Mouse (Mus musculus): ENCODE results near the gene Gm6588. TPM values are rescaled to one million over a fixed set of nuclear protein-coding genes. Genes with fewer than 3 reads are reported as not detected.
"Not testable (repeated sequence)": the region's sequence is repeated elsewhere in the genome, so short reads cannot be mapped to it uniquely, and the experiment has no call there.

The Gm6588 gene
- polyA plus RNA-seq (2015; fragmentation: Nextera tagmentation; extraction: Ambion mirVana), result 0.78 and 1.2 TPM in 2 replicates

DNA sequence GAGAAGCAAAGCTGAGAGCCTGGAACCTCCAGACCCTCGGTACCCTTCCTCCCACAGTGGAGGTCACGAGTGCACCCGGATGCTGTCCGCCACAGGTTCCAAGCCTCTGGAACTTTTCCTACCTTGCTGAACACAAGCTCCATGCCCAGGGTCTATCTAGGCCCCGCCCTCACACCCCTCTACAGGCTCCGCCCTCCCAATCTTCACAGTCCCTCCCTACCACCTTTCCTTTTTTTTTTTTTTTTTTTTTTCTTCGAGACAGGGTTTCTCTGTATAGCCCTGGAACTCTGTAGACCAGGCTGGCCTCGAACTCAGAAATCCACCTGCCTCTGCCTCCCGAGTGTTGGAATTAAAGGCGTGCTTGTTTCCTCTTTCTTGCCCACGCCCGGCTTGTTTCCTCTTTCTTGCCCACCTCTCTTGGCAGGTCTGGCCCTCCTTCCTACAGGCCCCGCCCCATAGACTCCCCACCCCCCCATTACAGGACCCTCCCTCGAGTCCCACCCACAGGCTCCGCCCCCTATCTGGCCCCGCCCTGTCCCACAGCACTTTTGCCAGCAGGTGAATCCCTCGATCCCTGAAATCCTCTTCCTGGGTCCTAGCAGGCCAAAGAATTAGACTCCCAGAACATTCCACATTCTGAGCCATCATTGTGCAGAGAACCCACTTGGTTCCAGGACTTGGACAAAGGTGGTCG, at the start of gene Gm6588:
Gene Gm6588, plus strand, starts transcription at position 680 of the 694 bp plus-strand sequence.
- Histone ChIP-seq H3K4me1 (replicated peaks) (no peaks in the 10 kb centered on the region), H3K9me3 (no peaks in the 10 kb centered on the region), H3K4me3 (no peak within 1 kb of the TSS), H3K9ac (no peak within 1 kb of the TSS), H3K4me2 (no peak within 1 kb of the TSS), H3K27ac (no peak within 1 kb of the TSS), H3K36me3 (peaks cover 15% of the 10 kb centered on the region), H3K27me3 (peaks cover 25% of the 10 kb centered on the region)
- 63% methylated on average over 18 of the region's 18 CpGs for WGBS
- no peak for ATAC-seq (ENCODE audit: low FRiP score)

DNA sequence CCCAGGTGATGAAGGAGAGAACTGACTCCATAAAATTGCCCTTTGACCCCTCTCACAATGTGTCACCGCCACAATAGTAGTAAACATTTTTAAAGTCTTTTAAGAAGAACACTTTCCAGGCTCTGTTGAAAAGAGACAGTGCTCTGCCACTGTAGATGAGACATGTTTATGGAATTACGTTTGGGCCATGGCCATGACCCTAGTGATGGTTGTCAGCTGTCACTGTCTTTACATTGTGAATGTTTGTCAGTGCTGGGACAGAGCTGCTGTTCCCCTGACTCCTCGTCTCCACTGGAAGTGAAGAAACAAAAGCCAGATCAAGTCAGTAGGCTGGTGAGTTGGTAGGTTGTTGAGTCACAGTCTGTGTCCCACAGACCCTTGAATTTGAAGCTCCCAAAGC, 46.8 kb upstream of the Gm6588 start:
- Histone ChIP-seq H3K27me3 (no peaks in the 10 kb centered on the region), H3K36me3 (no peaks in the 10 kb centered on the region), H3K4me2 (no peak overlapping the region), H3K4me1 (replicated peaks) (no peaks in the 10 kb centered on the region), H3K27ac (no peak overlapping the region), H3K9me3 (no peaks in the 10 kb centered on the region), H3K4me3 (no peak overlapping the region), H3K9ac (no peak overlapping the region)
- no peak for ATAC-seq (ENCODE audit: low FRiP score)
- WGBS, result 61% methylated on average over 3 of the region's 3 CpGs

DNA sequence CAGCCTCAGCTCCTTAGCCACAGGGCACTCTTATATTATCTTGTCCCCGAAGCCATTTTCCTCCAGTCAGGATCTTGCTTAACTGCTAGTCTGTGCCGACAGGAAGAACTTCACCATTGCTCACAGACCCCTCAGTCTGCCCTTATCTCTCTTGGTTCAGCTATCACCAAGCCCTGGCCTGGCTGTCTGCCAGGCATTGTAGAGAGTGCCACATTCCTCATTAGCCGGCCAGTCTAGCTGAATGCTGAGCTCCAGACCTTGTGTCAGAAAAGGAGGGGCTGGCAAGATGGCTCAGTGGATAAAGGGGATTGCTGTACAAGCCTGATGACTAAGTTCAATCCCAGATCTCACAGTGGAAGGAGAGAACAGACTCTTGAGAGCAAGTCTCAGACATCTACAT, 43.2 kb upstream of the Gm6588 start:
- ATAC-seq (ENCODE audit: low FRiP score), result no peak
- H3K4me1 ChIP-seq (replicated peaks), result peaks cover 16% of the 10 kb centered on the region
- no peak overlapping the region for H3K4me3 ChIP-seq
- H3K9me3 ChIP-seq, result no peaks in the 10 kb centered on the region
- no peak overlapping the region for H3K27ac ChIP-seq
- H3K27me3 ChIP-seq, result no peaks in the 10 kb centered on the region
- 69% methylated on average over 3 of the region's 3 CpGs for WGBS
- no peaks in the 10 kb centered on the region for H3K36me3 ChIP-seq
- no peak overlapping the region for H3K9ac ChIP-seq
- no peak overlapping the region for H3K4me2 ChIP-seq

DNA sequence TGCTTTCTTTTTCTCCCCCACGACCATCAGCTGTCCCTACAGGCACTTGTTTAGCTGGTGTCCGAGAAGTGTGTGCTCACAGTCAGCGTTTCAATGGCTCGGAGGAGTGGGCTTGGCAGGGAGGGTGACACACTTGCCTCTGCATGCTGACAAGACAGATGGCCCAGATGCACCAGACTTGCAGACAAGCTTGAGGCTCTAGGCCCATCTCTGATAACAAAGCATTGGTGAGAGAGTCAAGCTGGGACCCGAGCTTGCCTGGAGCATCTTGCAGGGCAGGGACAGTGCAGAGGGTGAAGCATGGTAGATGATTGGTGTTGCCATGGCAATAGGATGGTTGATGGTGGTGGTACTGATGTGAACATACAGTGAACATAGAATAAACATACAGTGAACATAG, 40.0 kb upstream of the Gm6588 start:
- Histone ChIP-seq H3K4me3 (no peak overlapping the region), H3K9me3 (no peaks in the 10 kb centered on the region; the same call in 1 of the 2 replicates), H3K4me2 (no peak overlapping the region), H3K27me3 (no peaks in the 10 kb centered on the region), H3K36me3 (no peaks in the 10 kb centered on the region), H3K27ac (peak overlapping the region; percentile 75), H3K4me1 (replicated peaks) (peaks cover 34% of the 10 kb centered on the region), H3K9ac (no peak overlapping the region)
- ATAC-seq (ENCODE audit: low FRiP score), result no peak
- WGBS, result 36% methylated on average over 5 of the region's 5 CpGs

DNA sequence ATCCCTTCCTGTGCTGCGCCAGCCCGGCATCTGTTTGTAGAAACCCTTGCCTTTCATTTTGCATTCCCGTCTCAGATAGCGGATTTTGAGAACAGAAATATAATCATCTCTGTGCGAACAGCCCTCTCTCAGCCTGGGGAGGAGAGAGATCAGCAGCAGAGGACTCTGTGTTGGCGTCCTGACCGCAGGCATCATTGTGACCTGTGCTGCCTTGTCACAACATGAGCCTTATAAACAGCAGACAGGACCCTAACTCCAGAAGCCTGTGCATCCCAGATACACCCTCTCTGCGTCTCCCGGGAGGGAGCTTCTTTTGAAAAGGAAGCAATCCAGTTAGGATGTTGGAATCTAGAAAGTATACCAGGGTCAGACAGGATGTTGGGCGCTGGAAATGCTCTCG, 38.2 kb upstream of the Gm6588 start:
- Histone ChIP-seq H3K4me1 (replicated peaks) (peaks cover 41% of the 10 kb centered on the region), H3K9ac (peak overlapping the region; percentile 49; the same call in 1 of the 2 replicates), H3K36me3 (no peaks in the 10 kb centered on the region), H3K27me3 (no peaks in the 10 kb centered on the region), H3K4me3 (no peak overlapping the region), H3K4me2 (peak overlapping the region; percentile 43), H3K9me3 (no peaks in the 10 kb centered on the region; the same call in 1 of the 2 replicates), H3K27ac (peak overlapping the region; percentile 80)
- no peak for ATAC-seq (ENCODE audit: low FRiP score)
- 33% methylated on average over 11 of the region's 11 CpGs for WGBS

DNA sequence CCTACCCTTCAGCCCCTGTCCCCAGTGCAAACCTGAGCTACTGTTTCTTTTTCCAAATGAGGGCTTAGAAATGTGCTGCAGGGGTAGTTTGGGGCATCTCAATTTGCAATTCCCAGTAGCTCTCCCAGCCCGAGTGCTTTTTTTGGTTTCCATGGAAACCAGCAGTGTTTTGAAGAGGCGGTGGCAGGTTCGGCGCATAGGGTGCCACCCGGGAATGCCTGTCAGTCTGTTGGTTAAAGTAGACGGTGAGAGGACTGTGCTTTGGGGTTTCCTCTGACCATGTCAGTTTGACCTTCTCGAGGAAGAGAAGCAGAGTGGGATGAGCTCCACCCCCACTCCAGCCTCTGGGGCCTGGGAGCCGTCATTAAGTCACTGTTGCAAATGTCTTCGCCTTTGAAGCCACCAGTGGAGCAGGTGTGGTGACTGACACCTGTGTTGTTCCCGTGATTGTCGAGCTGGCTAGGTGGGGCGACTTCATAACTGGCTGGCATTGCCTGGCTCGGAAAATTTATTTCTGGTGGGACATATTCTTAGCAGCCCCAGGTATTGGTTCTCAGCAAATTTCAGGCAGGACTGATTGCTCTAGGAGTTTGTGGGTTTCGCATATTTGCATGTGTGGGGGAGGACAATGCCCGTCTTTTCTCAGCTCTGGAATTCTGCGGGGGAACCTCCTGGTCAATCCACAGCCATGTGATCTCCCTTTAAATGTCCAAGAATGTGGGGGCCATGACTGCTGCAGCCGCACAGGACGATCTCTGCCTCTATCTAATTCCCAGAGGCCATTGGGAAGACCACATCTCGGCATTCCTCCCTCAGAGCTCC, 37.5 kb upstream of the Gm6588 start:
- ATAC-seq (ENCODE audit: low FRiP score), result peak; percentile 62
- H3K4me2 ChIP-seq, result peak overlapping the region; percentile 43
- no peak overlapping the region for H3K9ac ChIP-seq
- H3K27me3 ChIP-seq, result no peaks in the 10 kb centered on the region
- no peak overlapping the region for H3K4me3 ChIP-seq
- H3K27ac ChIP-seq, result peak overlapping the region; percentile 80
- no peaks in the 10 kb centered on the region for H3K36me3 ChIP-seq
- H3K4me1 ChIP-seq (replicated peaks), result peaks cover 48% of the 10 kb centered on the region
- 10% methylated on average over 19 of the region's 19 CpGs for WGBS
- no peaks in the 10 kb centered on the region; the same call in 1 of the 2 replicates for H3K9me3 ChIP-seq

DNA sequence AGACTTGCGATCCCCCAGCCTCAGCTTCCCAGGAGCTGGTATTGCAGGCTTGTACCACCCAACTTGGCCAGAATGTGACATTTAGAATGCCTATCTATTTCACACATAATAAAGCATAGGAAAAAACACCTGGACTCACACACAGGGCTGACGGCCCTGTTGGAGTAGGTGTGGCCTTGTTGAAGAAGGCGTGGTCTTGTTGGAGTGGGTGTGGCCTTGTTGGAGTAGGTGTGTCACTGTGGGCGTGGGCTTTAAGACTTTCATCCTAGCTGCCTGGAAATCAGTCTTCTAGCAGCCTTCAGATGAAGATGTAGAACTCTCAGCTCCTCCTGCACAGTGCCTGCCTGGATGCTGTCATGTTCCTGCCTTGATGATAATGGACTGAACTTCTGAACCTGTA, 36.4 kb upstream of the Gm6588 start:
- ATAC-seq (ENCODE audit: low FRiP score); H3K27me3 ChIP-seq; H3K4me2 ChIP-seq; H3K36me3 ChIP-seq; H3K9me3 ChIP-seq; H3K4me3 ChIP-seq; H3K9ac ChIP-seq: not testable (repeated sequence)
- 86% methylated on average over 4 of the region's 4 CpGs for WGBS
- Histone ChIP-seq H3K4me1 (replicated peaks) (peaks cover 55% of the 10 kb centered on the region), H3K27ac (peak overlapping the region; percentile 80; the same call in 1 of the 2 replicates)

DNA sequence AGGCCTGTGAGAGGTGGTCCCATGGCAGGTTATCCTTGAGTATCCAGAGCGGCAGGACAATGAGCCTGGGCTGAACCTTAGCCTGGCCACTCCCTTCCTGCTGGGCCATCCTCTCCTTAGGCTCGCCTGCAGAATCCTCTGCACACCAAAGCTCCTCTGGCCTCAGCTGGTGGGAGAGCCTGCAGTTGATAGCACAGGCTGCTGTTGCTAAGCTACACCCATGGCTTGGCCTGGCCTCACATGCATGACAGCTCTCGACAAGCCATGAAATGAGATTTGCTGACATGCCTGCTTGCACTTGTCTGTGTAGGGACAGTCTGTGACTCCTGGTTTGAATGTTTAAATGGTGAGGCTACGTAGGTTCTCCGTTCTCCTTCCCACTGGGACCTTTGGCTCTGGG, 32.6 kb upstream of the Gm6588 start:
- H3K9ac ChIP-seq, result peak overlapping the region; percentile 39; the same call in 1 of the 2 replicates
- WGBS, result 25% methylated on average over 5 of the region's 5 CpGs
- H3K4me2 ChIP-seq, result no peak overlapping the region
- H3K4me1 ChIP-seq (replicated peaks), result peaks cover 32% of the 10 kb centered on the region
- no peak overlapping the region for H3K4me3 ChIP-seq
- H3K27me3 ChIP-seq, result peaks cover 3% of the 10 kb centered on the region; the same call in 1 of the 2 replicates
- no peaks in the 10 kb centered on the region; the same call in 1 of the 2 replicates for H3K9me3 ChIP-seq
- peaks cover 17% of the 10 kb centered on the region for H3K36me3 ChIP-seq
- H3K27ac ChIP-seq, result peak overlapping the region; percentile 81
- ATAC-seq (ENCODE audit: low FRiP score), result peak; percentile 67

DNA sequence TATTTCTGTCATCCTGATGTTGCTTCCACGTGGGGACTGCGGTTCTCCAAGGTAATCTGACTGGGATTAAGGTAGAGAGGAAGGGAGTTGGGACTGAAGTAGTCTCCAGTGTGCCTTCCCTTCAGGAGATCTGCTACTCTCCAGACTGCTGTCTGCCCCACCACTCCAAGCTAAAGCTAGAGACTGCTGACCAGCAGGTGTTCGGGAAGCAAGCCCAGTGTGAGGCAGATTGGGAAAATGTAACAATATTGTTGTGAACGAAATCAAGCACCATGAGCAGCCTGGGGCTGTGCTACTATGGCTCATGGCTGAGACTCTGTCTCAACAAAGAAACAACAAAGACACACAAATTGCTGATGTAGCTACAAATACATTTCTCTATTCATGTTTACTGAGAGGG, 31.2 kb upstream of the Gm6588 start:
- Histone ChIP-seq H3K4me2 (no peak overlapping the region), H3K9ac (no peak overlapping the region), H3K36me3 (peaks cover 22% of the 10 kb centered on the region), H3K4me3 (no peak overlapping the region), H3K4me1 (replicated peaks) (peaks cover 21% of the 10 kb centered on the region), H3K27ac (peak overlapping the region; percentile 24; the same call in 1 of the 2 replicates), H3K27me3 (peaks cover 3% of the 10 kb centered on the region; the same call in 1 of the 2 replicates), H3K9me3 (no peaks in the 10 kb centered on the region; the same call in 1 of the 2 replicates)
- ATAC-seq (ENCODE audit: low FRiP score), result no peak
- WGBS, result 58% methylated on average over 4 of the region's 4 CpGs

DNA sequence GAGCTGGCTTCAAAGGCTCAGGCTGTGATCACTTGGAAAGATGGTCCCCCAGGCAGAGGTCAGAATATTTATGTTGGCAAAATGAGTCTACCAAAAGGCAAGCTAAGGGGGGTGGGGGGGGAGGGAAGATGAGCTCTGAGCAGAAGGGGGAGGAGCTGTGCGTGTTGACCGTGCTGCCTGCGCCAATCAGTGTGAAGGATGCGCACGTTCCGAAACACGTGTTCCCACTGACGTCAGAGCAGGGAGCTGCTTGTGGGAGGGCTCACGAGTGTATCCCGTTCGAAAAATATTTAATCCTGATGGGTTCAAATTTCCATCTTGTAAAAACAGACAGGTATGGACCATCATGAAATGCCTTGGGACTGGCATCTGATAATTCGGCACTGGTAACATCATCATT, 29.7 kb upstream of the Gm6588 start:
- ATAC-seq (ENCODE audit: low FRiP score), result no peak

DNA sequence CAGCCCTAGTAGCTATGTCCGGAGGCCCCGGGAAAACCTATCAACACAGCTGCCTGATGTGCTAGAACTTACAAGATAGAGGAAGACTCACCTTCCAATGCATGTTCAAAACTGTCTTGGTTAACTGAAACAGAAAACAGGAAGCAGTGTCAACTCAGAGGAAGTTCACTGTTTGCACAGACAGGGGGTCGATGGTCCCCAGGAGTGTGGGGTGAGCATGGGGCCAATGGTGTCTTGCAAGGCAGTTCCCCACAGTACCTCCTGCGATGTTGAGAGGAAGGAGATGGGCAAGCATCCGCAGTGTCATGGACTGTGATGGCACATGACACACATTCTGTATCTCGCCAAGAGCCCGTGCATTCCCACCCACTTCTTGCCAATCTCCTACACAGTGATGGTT, 22.6 kb upstream of the Gm6588 start:
- Histone ChIP-seq H3K36me3 (peaks cover 18% of the 10 kb centered on the region), H3K4me1 (replicated peaks) (peaks cover 10% of the 10 kb centered on the region), H3K4me2 (no peak overlapping the region), H3K27me3 (peaks cover 47% of the 10 kb centered on the region), H3K4me3 (no peak overlapping the region), H3K9ac (no peak overlapping the region), H3K27ac (no peak overlapping the region), H3K9me3 (no peaks in the 10 kb centered on the region)
- no peak for ATAC-seq (ENCODE audit: low FRiP score)
- 94% methylated on average over 7 of the region's 7 CpGs for WGBS

More for the DNA sequence above, 29.7 kb upstream of the Gm6588 start:
- Histone ChIP-seq H3K4me3 (no peak overlapping the region), H3K27me3 (peaks cover 13% of the 10 kb centered on the region), H3K36me3 (peaks cover 32% of the 10 kb centered on the region), H3K4me2 (0 out of 2 replicates have a peak overlapping the region, but pooled peaks have one; percentile 11), H3K9me3 (no peaks in the 10 kb centered on the region), H3K4me1 (replicated peaks) (peaks cover 21% of the 10 kb centered on the region), H3K9ac (no peak overlapping the region), H3K27ac (no peak overlapping the region)
- 33% methylated on average over 12 of the region's 12 CpGs for WGBS

DNA sequence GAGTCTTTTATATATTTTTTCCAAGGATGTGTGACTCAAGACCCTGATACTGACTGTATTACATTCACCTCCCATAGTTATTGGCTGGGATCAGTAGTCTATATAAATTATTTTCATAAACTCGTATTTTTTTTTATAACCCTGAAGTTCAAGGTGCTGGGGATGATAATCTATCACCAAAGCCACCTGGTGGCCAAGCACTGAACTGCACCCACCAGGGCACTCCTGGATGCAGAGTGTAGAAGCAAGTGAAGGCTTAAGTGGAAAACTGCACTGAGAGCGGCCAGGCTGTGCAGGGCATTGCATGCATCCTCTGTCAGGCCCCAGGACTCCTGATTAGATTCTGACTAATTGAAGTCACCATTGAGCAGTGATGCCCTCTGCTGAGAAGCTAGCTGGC, 21.9 kb upstream of the Gm6588 start:
- H3K4me1 ChIP-seq (replicated peaks), result peaks cover 12% of the 10 kb centered on the region
- no peak overlapping the region for H3K4me2 ChIP-seq
- WGBS, result 47% methylated on average over 2 of the region's 2 CpGs
- no peaks in the 10 kb centered on the region for H3K9me3 ChIP-seq
- peaks cover 53% of the 10 kb centered on the region for H3K27me3 ChIP-seq
- H3K4me3 ChIP-seq, result no peak overlapping the region
- no peak overlapping the region for H3K27ac ChIP-seq
- H3K36me3 ChIP-seq, result peaks cover 16% of the 10 kb centered on the region; the same call in 1 of the 2 replicates
- ATAC-seq (ENCODE audit: low FRiP score), result 0 out of 2 replicates have a peak, but pooled peaks have one; percentile 33
- no peak overlapping the region for H3K9ac ChIP-seq
